Mouse (Mus musculus) gastrocnemius, postnatal 10 days (tissue): ENCODE measurements around the gene Ccdc167. TPM values are rescaled to one million over a fixed set of nuclear protein-coding genes. Genes with fewer than 3 reads are reported as not detected.
A peak's percentile ranks its signal among the peaks of the same experiment; 100 is the strongest.

Experiments used
- DNase-seq: peaks from one replicate; pipeline ENCODE4 v3.0.0; 2021; ENCODE audit warnings: mixed read lengths
- total RNA-seq, 2 experiments: library from RNA; stranded (reverse); gene quantifications; 2 replicates each; pipeline ENCODE4 v1.2.3; 2021

Gene Ccdc167
- total RNA-seq, 2 experiments from 2014 or later: 6.2 to 9.3 TPM

- DNase-seq: no peak
Measured at GRCm38 (mm10) chr17:29686771-29687170, 30.1 kb downstream of the Ccdc167 start.

GRCm38 (mm10) chr17:29684275-29684674 is 32.6 kb downstream of the Ccdc167 start:
- DNase-seq: no peak

GRCm38 (mm10) chr17:29683127-29683526 is 33.7 kb downstream of the Ccdc167 start:
- no peak for DNase-seq

- DNase-seq: no peak
Measured at GRCm38 (mm10) chr17:29682261-29682660, 34.6 kb downstream of the Ccdc167 start.

DNA sequence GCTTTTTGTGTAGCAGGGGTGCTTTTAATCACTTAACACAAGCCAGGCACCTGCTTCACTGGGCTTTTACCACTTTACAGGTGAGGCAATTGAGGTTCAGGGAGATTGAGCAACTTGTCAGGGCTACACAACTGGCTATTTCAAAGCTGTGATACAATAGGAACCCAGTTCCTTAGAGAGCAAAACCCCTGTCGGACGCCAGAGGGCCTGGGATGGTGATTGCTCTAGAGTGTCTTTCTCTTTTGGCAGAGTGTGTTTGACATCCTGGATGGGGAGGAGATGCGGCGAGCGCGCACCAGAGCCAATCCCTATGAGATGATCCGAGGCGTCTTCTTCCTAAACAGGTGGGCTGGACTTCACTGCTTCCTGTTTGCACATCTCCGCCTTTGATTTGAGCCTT is 35.2 kb downstream of the Ccdc167 start:
- DNase-seq: no peak

DNA sequence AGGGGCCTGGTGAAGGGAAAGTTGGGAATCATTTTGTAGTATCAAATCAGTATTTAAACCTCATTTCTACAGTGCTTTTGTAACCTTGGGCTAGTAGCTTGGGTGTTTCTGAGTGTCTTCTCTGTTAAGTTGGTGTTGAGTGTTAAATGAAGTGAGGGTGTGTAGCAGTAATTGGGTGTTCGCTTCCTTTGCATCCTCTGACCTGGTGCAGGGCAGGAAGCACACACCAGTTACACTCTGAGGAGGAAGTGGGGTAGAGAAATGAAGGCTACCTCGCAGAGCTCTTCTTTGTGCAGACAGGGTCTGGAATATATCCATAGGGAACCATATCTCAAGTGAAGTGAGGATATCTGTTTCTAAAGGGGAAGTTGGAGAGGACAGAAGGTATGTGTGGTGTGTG is 35.9 kb downstream of the Ccdc167 start:
- DNase-seq: no peak

DNA sequence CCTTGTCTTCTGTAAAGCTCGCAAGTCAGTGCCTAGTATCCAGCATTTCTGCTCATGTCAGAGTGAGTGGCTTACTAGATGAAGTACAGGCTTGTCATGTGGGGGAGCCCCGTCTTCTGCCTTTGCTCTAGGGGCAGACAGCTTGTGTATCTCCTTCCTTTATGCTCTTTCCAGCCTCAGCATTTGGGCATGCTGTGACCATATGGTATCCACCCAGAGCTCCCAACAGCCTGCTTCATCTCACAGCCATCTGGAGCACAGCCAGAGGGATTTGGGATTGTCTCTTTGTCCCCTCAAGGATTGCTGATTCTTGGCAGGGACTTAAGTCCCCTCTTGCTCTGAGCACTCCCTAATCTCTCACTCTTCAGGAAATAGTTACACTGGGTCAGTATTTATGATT is 36.7 kb downstream of the Ccdc167 start:
- no peak for DNase-seq

GRCm38 (mm10) chr17:29679038-29679767 is 37.6 kb downstream of the Ccdc167 start:
- no peak for DNase-seq

DNA sequence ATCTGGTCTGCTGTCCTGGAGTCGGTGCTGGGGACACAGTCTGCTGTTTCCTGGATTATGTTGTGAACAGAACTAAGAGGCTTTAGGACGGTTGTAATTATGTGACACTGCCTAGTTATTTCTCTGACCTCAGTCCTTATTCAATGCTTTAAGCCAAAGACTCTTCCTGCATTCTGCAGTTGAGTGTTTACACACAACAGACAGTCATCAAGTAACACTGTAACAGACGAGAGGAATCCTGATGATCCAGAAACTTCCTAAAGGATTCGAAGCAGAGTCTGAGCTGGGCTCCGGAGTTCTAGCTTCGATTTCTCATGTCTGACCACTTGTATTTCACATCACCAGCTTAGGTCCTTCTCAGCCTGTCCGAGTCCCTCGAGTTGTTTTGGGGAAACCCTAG is 38.3 kb downstream of the Ccdc167 start:
- no peak for DNase-seq

DNA sequence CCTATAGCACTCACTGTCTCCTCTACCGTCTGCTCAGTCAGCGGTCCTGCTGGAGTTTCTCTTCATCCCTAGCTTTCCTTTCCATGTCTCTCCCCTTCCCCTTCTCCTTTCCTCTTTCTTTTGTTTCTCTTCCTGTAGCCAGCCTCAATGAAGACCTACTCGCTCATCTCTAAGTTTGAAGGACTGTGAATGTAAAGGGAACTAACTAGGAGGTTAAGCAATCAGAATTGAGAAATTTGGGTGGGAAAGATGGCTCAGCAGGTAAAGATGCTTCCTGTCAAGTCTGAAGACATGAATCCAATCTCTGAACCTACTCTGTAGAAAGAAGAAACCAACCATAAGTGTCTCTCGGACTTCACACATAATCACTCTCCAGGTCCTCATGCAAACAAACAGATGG is 43.5 kb downstream of the Ccdc167 start:
- no peak for DNase-seq

GRCm38 (mm10) chr17:29671021-29671420 is 45.8 kb downstream of the Ccdc167 start:
- DNase-seq: no peak

DNA sequence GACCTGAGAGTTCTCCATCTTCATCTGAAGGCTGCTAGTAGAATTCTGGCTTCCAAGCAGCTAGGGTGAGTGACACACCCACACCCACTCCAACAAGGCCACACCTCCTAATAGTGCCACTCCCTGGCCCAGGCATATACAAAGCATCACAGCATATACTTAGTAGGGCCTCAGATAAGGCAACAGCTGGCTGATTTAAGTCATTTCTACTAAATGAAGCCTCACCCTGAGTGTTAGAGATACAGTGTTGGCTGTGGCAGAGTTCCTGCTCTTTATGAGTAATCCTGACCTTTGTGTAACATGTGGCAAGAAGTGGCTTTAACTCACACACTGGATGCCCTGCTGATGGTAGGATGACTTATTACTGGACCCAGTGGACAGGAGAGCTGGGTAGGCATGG is 46.9 kb downstream of the Ccdc167 start:
- no peak for DNase-seq

DNA sequence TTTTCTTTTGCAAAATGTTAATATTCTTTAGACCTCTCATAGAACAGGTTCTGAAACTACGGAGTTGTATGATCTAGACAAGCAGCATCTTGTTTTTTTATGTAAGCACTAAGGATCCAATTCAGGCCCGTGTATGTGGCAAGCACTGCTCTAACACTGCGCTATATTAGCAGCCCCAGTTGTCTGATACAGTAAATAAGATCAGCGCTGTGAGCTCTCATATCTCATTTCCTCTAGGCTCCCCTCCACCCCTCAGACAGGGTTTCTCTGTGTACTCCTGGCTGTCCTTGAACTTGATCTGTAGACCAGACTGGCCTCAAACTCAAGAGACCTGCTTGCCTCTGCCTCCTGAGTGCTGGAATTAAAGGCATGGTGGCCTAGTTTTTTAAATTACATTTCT is 47.8 kb downstream of the Ccdc167 start:
- DNase-seq: no peak

DNA sequence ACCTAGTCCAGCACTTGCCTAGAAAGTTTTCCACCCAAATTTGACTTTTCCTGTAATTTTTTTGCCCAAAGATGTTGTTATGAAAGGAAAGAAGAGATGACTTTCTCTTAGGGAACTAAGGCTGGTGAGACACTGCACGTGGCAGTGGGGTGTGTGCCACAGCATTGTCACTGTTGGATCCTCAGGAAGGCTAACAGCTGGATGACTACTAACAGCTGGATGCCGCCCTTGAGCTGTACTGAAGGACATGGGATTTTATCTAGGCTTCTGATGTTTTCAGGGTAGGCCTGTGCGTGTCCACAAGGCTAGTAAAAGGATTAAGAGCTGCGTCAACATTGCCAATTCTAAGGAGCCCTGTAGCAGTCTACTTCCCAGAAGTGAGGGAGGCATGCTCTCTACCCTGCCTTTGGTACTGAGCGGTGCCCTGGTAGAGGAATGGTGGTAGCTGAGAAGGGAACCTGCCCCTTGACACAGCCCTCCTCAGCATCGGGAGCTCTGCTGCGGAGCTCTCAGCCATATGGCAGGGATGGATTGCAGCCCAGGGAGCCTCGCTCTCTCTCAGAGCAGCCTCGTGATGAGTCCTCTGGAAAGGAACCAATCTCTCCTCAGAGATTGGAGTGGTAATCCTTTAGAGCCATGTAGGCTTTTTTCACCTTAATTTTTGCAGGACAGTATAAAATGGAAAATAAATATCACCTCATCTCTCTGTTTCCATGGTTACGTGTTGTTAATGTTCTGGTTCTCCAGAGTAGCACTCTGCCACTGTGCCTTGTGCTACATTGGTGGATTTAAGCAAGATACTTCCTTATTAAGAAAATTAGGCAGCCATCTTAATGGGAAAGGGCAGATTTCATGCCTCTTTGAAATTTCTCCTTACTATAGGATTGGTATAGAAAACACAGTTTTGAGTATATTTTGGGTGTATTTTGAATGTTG is 48.5 kb downstream of the Ccdc167 start:
- DNase-seq: no peak

GRCm38 (mm10) chr17:29662145-29662544 is 54.7 kb downstream of the Ccdc167 start:
- DNase-seq: no peak

- DNase-seq: no peak
Measured at GRCm38 (mm10) chr17:29660762-29661391, 56.0 kb downstream of the Ccdc167 start.

DNA sequence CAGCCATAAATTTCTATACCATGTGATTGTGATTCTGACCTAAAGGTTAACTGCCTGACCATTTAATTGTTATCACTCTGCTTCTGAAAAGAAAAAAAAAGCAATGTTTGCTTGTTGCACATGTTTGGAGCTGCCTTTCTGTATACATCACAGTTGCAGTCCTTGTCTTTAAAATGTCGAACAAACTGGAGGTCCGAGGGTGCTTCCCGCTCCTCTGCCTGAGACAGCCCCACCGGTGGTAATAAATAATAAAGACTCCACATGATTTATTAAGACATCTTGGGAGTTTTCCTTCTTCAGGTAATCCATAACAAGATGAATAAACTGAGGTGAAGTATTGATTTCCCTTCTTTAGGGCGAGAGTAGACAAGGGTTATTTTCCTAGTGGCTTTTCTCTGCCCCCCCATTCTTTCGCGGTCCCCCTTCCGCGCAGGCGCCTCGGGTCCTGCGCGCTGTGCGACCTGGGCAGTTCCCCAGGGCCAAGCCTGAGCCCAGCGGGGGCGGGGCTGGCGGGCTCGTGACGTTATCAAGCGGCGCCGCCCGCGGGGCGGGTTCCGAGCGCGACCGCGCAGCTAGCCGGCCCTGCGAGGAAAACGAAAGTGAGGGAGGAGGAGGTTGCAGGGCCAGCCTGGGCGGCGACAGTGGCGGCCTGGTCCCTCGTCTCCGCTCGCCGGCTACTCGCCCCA is 56.6 kb downstream of the Ccdc167 start, which contains the start of gene Cmtr1:
TSS of gene Cmtr1 (plus strand) at position 520 of the 686 bp plus-strand sequence.
- peak; percentile 98 for DNase-seq

DNA sequence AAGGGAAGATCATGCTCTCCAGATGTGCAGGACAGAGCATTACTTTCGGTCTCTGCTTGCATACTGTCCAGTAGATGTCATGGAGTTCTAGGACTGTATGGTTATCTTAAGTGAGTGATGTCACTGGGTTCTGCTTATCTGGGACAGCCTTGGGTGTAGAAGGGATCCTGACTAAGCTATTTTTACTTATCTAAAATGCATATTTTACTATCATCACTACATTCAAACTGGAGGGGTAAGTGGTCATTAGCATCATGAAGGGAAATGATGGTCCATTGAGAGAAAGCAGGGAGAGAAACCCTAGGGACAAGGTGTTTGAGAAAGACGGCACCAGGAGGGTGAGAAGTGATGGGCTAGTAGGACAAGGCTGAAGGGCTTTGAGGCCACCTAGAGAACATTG is 58.6 kb downstream of the Ccdc167 start:
- DNase-seq: no peak

DNA sequence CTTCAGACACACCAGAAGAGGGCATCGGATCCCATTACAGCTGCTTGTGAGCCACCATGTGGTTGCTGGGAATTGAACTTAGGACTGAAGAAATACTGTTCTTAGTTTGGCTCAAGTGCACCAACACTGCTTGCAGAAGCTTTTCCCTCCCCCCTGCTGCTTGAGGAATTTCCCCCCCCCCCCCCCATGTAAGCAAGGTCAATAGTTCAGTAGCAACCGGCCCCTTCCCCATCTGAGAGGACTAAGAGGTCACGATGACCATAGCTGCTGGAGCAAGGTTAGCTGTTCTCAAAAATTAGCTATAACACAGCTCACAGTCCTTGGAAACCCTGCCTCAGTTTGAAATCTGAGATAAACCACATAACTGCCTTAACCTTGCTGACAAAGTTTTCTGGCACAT is 74.6 kb downstream of the Ccdc167 start:
- DNase-seq: no peak

DNA sequence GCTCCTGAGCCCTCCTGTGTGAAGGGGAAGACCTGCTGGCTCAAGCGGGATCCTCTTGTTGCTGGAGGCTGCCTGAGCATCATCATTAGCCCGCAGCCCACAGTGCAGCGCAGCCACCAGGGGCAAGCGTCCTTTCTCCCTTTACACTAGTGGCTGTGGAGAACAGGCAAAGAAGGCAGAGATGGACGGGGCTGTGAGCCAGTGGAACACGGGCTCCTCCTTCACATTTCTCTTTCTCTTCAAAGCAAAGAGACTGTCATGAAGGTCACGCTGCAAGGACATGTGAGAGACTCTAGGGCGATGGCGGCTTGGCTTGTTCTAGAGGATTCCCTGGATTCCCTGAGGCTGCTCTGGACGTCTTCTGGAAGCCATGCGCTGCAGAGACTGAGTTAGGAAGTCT is 75.9 kb downstream of the Ccdc167 start:
- DNase-seq: no peak

DNA sequence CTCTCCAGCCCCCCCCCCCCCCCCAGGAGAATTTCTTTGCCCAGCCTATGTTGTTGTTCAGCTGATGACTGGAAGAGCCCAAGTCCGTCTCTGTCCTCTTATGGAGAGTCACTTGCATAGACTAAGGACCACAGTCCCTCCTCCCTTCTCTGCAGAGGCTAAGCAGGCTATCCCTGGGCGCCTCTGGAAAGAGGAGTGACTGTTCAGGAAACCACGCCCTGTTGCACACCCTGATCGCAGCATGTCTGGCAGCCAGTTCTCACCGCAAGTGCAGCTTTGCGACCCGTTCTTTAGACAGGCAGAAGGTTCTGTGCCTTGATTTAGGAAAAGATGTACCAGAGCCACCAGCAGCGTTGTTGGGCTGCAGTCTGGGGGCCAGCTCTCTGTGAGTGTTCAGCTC is 78.9 kb downstream of the Ccdc167 start:
- DNase-seq: no peak

- no peak for DNase-seq
Measured at GRCm38 (mm10) chr17:29637377-29637776, 79.5 kb downstream of the Ccdc167 start.
